Mouse (Mus musculus) midbrain, embryonic 16.5 days (tissue): ENCODE results near the gene Pitpnm3. TPM values are rescaled to one million over a fixed set of nuclear protein-coding genes. Genes with fewer than 3 reads are reported as not detected.
A peak's percentile ranks its signal among the peaks of the same experiment; 100 is the strongest.

Source experiments
- ATAC-seq: fragments of 200-750 bp; cut with Nextera tagmentation; 2 replicates; pipeline ENCODE4 v1.8.0; 2017; ENCODE audit warnings: moderate TSS enrichment
- H3K27ac ChIP-seq: fragments of 300-500 bp; sonication (generic); 2 replicates; pipeline ENCODE4 v1.5.1; 2014; ENCODE audit warnings: mild to moderate bottlenecking, low read length, mixed read lengths
- H3K27me3 ChIP-seq: fragments of 300-500 bp; sonication (generic); 2 replicates; pipeline ENCODE4 v1.6.1; 2014; ENCODE audit warnings: low read depth, low read length, mixed read lengths; ENCODE audit not compliant: control insufficient read depth, insufficient read depth
- H3K36me3 ChIP-seq: fragments of 300-500 bp; sonication (generic); 2 replicates; pipeline ENCODE4 v1.6.1; 2014; ENCODE audit warnings: mild to moderate bottlenecking, low read length, moderate library complexity, mixed read lengths; ENCODE audit not compliant: control insufficient read depth, insufficient read depth
- H3K4me1 ChIP-seq: fragments of 300-500 bp; sonication (generic); 2 replicates; pipeline ENCODE4 v1.6.1; 2014; ENCODE audit warnings: mild to moderate bottlenecking, low read length, mixed read lengths; ENCODE audit not compliant: control insufficient read depth, insufficient read depth
- H3K4me2 ChIP-seq: fragments of 300-500 bp; sonication (generic); 2 replicates; pipeline ENCODE4 v1.6.1; 2014; ENCODE audit warnings: mild to moderate bottlenecking, low read length, mixed read lengths
- H3K4me3 ChIP-seq: fragments of 300-500 bp; sonication (generic); 2 replicates; pipeline ENCODE4 v1.5.1; 2014; ENCODE audit warnings: low read depth, mild to moderate bottlenecking, low read length, moderate library complexity, mixed read lengths
- H3K9ac ChIP-seq: fragments of 300-500 bp; sonication (generic); 2 replicates; pipeline ENCODE4 v1.6.1; 2014; ENCODE audit warnings: low read depth, low read length, mixed read lengths
- H3K9me3 ChIP-seq: fragments of 300-500 bp; sonication (generic); replicated peaks from 2 replicates; pipeline ENCODE4 v1.6.1; 2014; ENCODE audit warnings: mild to moderate bottlenecking, low read length, mixed read lengths; ENCODE audit not compliant: control insufficient read depth, poor library complexity, severe bottlenecking
- WGBS: fragments of 180-500 bp; shearing (Covaris S2); extraction: QIAGEN DNeasy Blood & Tissue Kit; methylation state at CpG from one replicate; pipeline ENCODE4 v1.1.7; 2014; 5-methylcytosine and 5-hydroxymethylcytosine counted together
- polyA plus RNA-seq: library from polyadenylated mRNA; unstranded; fragments of >200 nt; fragmentation: Nextera tagmentation; extraction: Ambion mirVana; gene quantifications from 2 replicates; pipeline ENCODE4 v1.2.1, GENCODE M21; 2015

Gene Pitpnm3
- polyA plus RNA-seq, 1 experiment from 2014 or later = 6.1 TPM

DNA sequence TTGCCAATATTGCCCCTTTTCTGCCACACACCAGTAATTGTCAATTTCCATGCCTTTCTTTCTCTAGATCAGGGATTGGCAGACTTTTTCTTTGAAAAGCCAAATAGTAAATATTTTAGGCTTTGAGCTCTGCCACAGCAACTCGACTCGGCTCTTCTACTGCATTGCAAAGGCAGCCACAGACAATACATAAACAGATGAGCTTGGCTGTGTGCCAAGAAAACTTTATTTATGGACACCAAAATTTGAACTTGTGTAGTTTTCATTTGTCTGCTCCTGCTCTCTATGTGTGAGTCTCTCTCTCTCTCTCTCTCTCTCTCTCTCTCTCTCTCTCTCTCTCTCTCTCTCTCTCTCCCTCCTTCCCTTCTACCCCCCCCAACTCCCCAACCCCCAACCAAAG, 80.4 kb downstream of the Pitpnm3 start:
- no peak overlapping the region for H3K9ac ChIP-seq
- no peaks in the 10 kb centered on the region for H3K36me3 ChIP-seq
- H3K27ac ChIP-seq = no peak overlapping the region
- no peak overlapping the region for H3K4me3 ChIP-seq
- no peak overlapping the region for H3K4me2 ChIP-seq
- peaks cover 7% of the 10 kb centered on the region for H3K4me1 ChIP-seq
- WGBS = 39% methylated on average over 2 of the region's 2 CpGs
- H3K27me3 ChIP-seq = no peaks in the 10 kb centered on the region; the same call in 1 of the 2 replicates
- ATAC-seq = no peak
- H3K9me3 ChIP-seq = no peaks in the 10 kb centered on the region

DNA sequence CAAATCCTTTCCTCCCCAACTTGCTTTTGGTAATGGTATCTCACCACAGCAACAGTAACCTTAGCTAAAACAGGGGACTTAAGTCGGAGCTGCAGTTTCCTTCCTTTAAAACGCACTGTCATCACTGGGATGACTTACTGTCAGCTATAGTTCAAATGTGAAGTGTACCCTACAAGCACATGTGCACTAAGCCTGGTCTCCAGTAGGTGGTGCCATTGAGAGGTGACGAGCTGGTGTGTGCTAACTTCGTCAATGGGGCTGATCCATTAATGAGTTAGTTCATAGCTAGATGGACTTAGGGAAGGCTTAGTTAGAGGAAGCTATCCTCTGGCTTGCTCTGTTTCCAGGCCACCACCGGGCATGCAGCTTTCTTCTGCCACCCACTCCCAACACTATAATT, 82.9 kb downstream of the Pitpnm3 start:
- WGBS = 12% methylated on average over 5 of the region's 5 CpGs
- Histone ChIP-seq H3K36me3 (no peaks in the 10 kb centered on the region), H3K9me3 (no peaks in the 10 kb centered on the region), H3K27ac (no peak overlapping the region), H3K4me1 (peaks cover 11% of the 10 kb centered on the region), H3K4me3 (no peak overlapping the region), H3K27me3 (peaks cover 2% of the 10 kb centered on the region), H3K4me2 (no peak overlapping the region), H3K9ac (no peak overlapping the region)
- ATAC-seq = no peak

GRCm38 (mm10) chr11:72052221-72052620, 83.4 kb downstream of the Pitpnm3 start:
- Histone ChIP-seq H3K4me2 (no peak overlapping the region), H3K27ac (no peak overlapping the region), H3K9me3 (no peaks in the 10 kb centered on the region), H3K4me1 (peaks cover 11% of the 10 kb centered on the region), H3K36me3 (no peaks in the 10 kb centered on the region), H3K9ac (no peak overlapping the region), H3K27me3 (peaks cover 2% of the 10 kb centered on the region), H3K4me3 (no peak overlapping the region)
- no peak for ATAC-seq
- 66% methylated on average over 3 of the region's 3 CpGs for WGBS

DNA sequence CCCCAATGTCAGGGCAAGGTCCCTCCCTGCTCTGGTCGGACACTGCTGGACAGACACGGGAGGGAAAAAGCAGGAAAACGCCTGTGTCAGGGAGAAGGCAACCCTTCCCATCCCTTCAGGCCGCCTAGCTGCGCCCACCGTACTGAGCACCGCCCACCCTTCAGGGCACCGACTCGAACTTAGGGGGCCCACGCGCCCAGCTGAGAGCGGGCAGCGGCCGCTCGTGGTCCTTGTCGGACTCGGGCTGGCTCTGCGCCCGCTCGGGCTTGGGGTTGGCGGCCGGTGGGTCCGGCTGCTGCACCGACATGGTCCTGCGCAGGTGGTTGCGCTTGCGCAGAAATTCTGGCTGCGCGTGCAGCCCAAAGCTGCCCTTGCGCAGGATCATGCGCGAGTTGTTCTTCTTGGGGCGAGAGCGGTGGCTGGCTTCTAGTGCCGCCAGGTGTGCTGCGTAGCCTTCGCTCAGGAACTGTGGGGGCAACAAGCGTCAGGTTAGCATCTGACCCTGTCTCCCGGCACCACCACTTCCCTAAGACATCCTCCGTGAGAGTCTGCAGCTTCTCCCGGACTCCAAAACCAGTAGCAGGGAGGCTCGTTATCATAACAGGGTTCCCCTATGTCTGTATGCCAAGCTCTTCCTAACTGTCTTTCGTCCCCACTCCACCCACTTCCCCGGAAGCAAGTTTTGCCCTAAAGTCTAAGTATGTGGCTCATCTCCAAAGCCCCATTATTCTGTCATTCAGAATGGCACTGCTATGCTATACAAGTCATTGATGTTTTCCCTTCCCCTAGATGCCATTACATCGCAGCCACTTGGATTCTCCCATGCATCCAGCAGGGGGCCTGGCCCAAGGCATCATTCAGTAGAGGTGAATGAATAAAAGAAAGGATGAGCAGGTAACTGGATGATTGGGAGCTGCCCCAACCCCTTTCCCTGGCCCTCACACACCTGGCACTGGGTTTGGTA, 84.4 kb downstream of the Pitpnm3 start:
- H3K9ac ChIP-seq = peak overlapping the region; percentile 72
- peaks cover 2% of the 10 kb centered on the region for H3K27me3 ChIP-seq
- H3K36me3 ChIP-seq = no peaks in the 10 kb centered on the region
- H3K4me2 ChIP-seq = peak overlapping the region; percentile 79
- H3K4me1 ChIP-seq = peaks cover 11% of the 10 kb centered on the region
- 1% methylated on average over 45 of the region's 45 CpGs for WGBS
- ATAC-seq = peak; percentile 80
- H3K4me3 ChIP-seq = peak overlapping the region; percentile 53
- H3K27ac ChIP-seq = peak overlapping the region; percentile 78
- H3K9me3 ChIP-seq = no peaks in the 10 kb centered on the region

DNA sequence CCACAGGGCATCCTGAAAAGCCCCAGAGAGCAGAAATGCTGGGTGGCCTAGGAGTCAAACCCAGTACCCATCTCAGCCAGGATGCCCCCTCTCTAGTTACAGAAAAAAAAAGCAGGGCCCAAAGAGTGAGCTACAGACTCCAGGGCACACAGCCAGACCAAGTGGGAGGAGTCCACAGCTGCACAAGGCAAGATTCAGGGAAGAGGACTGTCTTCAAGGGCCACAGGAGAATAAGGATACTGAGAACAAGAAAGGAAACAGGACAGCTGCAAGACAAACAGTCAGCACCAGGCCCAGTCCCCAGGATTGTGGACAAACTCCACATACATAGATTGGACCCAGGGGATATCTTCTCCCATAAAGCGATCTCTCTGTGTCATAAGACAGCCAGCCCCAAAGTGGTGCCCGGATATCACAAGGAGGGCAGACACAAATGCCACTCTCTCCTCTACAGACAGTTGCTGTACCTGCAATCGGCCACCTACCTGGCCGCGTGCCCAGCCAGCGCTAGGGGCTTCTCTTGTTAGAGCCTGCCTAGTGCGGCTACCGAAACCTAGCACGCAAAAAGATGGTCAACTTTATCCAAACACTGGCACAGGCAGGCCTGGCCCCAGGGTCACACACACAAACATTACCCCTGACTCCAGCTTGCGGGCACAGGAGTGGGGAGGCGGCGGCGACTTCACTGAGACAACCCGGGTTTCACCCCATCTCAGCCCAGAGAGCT, 85.2 kb downstream of the Pitpnm3 start:
- peak overlapping the region; percentile 79 for H3K4me2 ChIP-seq
- no peaks in the 10 kb centered on the region for H3K36me3 ChIP-seq
- H3K27ac ChIP-seq = peak overlapping the region; percentile 78; the same call in 1 of the 2 replicates
- peak overlapping the region; percentile 53 for H3K4me3 ChIP-seq
- H3K9me3 ChIP-seq = no peaks in the 10 kb centered on the region
- H3K4me1 ChIP-seq = peaks cover 11% of the 10 kb centered on the region
- peak overlapping the region; percentile 72 for H3K9ac ChIP-seq
- no peak; the same call in 1 of the 2 replicates for ATAC-seq
- peaks cover 2% of the 10 kb centered on the region for H3K27me3 ChIP-seq
- 23% methylated on average over 14 of the region's 14 CpGs for WGBS

DNA sequence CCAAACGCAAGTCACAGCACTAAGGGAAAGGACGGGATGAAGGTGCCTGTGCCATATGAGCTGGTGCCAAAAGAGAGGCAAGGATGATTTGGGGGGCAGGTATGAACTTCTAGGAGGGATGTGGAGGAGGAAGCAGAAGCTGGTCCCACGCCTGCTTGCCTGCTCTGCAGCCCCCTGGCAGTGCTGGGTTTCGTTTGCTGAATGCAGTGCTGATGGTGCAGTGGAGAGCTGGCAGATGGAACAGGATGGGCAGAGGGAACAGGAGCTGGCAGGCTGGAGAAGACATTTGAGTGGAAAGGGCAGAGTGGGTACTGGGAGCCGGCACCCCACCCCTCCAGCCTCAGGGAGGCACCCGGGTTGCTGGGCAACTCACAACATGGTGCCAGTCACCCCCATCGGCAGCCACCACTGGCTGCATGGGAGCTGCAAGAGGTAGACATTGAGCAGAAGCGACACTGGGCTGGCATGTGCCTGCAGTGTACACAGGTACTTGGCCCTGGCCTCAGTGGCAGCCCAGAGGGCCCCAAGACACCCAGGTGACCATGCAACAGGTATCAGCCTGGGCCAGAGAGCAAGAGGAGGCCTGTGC, 86.3 kb downstream of the Pitpnm3 start:
- Histone ChIP-seq H3K4me2 (no peak overlapping the region), H3K27ac (no peak overlapping the region), H3K27me3 (peaks cover 2% of the 10 kb centered on the region), H3K4me3 (no peak overlapping the region), H3K9me3 (no peaks in the 10 kb centered on the region), H3K36me3 (no peaks in the 10 kb centered on the region), H3K9ac (no peak overlapping the region), H3K4me1 (peaks cover 11% of the 10 kb centered on the region)
- WGBS = 76% methylated on average over 8 of the region's 8 CpGs
- ATAC-seq = no peak

DNA sequence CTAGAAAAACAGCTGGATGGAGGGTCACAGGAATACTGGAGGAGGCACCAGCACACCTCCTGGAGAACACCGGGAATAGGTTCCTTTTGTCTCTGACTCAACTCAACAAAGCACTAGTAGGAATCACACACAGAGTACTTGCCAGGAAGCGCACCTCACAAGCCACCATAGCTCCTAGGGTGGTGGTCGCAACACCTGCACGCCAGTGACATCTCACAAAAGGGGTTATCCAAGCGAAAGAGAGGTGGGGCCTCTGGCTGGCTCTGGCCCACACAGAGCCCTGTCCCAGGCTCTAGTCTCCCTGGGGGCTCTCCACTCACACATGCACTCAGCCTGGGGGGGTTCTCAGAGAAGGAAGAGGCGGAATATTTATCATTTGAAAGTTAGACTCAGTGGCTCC, 86.8 kb downstream of the Pitpnm3 start:
- 47% methylated on average over 6 of the region's 6 CpGs for WGBS
- no peak overlapping the region for H3K27ac ChIP-seq
- peaks cover 11% of the 10 kb centered on the region for H3K4me1 ChIP-seq
- H3K4me2 ChIP-seq = no peak overlapping the region
- no peak overlapping the region for H3K9ac ChIP-seq
- no peaks in the 10 kb centered on the region for H3K9me3 ChIP-seq
- no peak for ATAC-seq
- H3K27me3 ChIP-seq = peaks cover 2% of the 10 kb centered on the region
- no peak overlapping the region for H3K4me3 ChIP-seq
- no peaks in the 10 kb centered on the region for H3K36me3 ChIP-seq

DNA sequence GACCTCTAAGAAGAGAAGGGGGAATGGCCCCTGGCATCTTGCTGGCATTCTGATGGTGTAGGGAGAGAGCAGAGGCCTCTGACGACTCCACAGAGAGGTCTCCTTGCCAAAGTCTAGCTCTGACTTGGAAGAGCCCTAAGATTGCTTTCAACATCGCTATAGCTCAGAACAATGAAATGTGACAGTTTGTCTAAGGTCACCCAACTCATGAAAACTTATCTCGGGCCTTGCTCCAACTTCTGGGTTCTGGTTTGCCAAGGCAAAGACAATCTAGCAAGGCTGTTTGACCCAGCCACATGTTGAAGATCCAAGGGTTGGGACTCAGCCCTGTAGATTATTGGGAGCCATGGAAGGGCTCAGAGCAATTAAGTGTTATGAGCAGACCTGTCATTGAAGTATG, 91.3 kb downstream of the Pitpnm3 start:
- no peak for ATAC-seq
- H3K4me3 ChIP-seq = no peak overlapping the region
- H3K4me1 ChIP-seq = peaks cover 31% of the 10 kb centered on the region
- no peak overlapping the region for H3K4me2 ChIP-seq
- no peaks in the 10 kb centered on the region for H3K27me3 ChIP-seq
- H3K9ac ChIP-seq = no peak overlapping the region
- WGBS = 87% methylated on average over 3 of the region's 3 CpGs
- H3K9me3 ChIP-seq = no peaks in the 10 kb centered on the region
- no peak overlapping the region for H3K27ac ChIP-seq
- no peaks in the 10 kb centered on the region for H3K36me3 ChIP-seq
